Mouse (Mus musculus) ES-E14 (cell line): ENCODE measurements around the gene Fam173a. TPM values are rescaled to one million over a fixed set of nuclear protein-coding genes. Genes with fewer than 3 reads are reported as not detected.
A peak's percentile ranks its signal among the peaks of the same experiment; 100 is the strongest.

ENCODE experiments used
- DNase-seq: peaks from one replicate; pipeline ENCODE4 v3.0.0-alpha.2; 2013; ENCODE audit warnings: low read depth, low spot score
- H3K27ac ChIP-seq: 2 replicates; pipeline ENCODE4 v1.5.1; 2012; ENCODE audit warnings: low read depth, mild to moderate bottlenecking, low read length, moderate library complexity, mixed read lengths; ENCODE audit not compliant: poor library complexity, insufficient read depth, severe bottlenecking
- H3K36me3 ChIP-seq: 2 replicates; pipeline ENCODE4 v1.6.1; 2012; ENCODE audit warnings: mild to moderate bottlenecking, low read length, moderate library complexity, mixed read lengths; ENCODE audit not compliant: control insufficient read depth, poor library complexity, insufficient read depth, severe bottlenecking
- H3K4me1 ChIP-seq, 2 experiments: fragments of 150-350 bp in 1 of 2; sonication (generic) in 1 of 2; 2 replicates each; pipeline ENCODE4 v1.6.1; 2012; ENCODE audit warnings: low read length in 2 of 2, mild to moderate bottlenecking in 1 of 2, mixed read lengths in 1 of 2; ENCODE audit not compliant: control insufficient read depth in 2 of 2, insufficient read depth in 2 of 2, poor library complexity in 1 of 2
- H3K4me3 ChIP-seq, 2 experiments: fragments of 150-350 bp in 1 of 2; sonication (generic) in 1 of 2; 2 replicates each; pipeline ENCODE4 v1.5.1; 2012; ENCODE audit warnings: low read length in 2 of 2, low read depth in 1 of 2, mild to moderate bottlenecking in 1 of 2, mixed read lengths in 1 of 2; ENCODE audit not compliant: insufficient read depth in 1 of 2, poor library complexity in 1 of 2, severe bottlenecking in 1 of 2
- H3K9ac ChIP-seq: 2 replicates; pipeline ENCODE4 v1.6.1; 2012; ENCODE audit warnings: low read depth, mild to moderate bottlenecking, low read length, mixed read lengths; ENCODE audit not compliant: poor library complexity, insufficient read depth, severe bottlenecking
- H3K9me3 ChIP-seq: fragments of 150-350 bp; sonication (generic); 2 replicates; pipeline ENCODE4 v1.6.1; 2012; ENCODE audit warnings: low read depth, mild to moderate bottlenecking, low read length; ENCODE audit not compliant: control insufficient read depth, insufficient read depth
- CHD2 ChIP-seq: IDR thresholded peaks from 2 replicates; pipeline ENCODE4 v1.6.1; 2014; ENCODE audit warnings: mild to moderate bottlenecking, low read depth, low read length, inconsistent platforms
- HCFC1 ChIP-seq: IDR thresholded peaks from 2 replicates; pipeline ENCODE4 v1.6.1; 2012; ENCODE audit warnings: low read length, inconsistent platforms, borderline replicate concordance; ENCODE audit not compliant: insufficient read depth
- MAFK ChIP-seq: IDR thresholded peaks from 2 replicates; pipeline ENCODE4 v1.6.1; 2014; ENCODE audit warnings: mild to moderate bottlenecking, low read depth, low read length, inconsistent platforms; ENCODE audit not compliant: insufficient read depth
- ZC3H11A ChIP-seq: IDR thresholded peaks from 2 replicates; pipeline ENCODE4 v1.6.1; 2012; ENCODE audit warnings: low read depth, mild to moderate bottlenecking, inconsistent platforms, low read length, borderline replicate concordance
- ZNF384 ChIP-seq: IDR thresholded peaks from 2 replicates; pipeline ENCODE4 v1.6.1; 2012; ENCODE audit warnings: low read depth, low read length, inconsistent platforms
- in situ Hi-C, 2 experiments: fragments of 600-800 bp; cut with MboI; formaldehyde crosslinking; loops; one replicate each; pipeline ENCODE4 v1.15.1; 2025; ENCODE audit warnings: low sequenced_read_pairs in 2 of 2, inconsistent platforms in 1 of 2; ENCODE audit not compliant: unreplicated experiment in 2 of 2
- total RNA-seq: library from RNA; depleted of rRNA; stranded (reverse); fragments of 300-350 nt; gene quantifications from 2 replicates; pipeline ENCODE4 v1.2.3, GENCODE M21; 2012

Gene Fam173a
- total RNA-seq, 1 experiment, result 32.8 TPM

DNA sequence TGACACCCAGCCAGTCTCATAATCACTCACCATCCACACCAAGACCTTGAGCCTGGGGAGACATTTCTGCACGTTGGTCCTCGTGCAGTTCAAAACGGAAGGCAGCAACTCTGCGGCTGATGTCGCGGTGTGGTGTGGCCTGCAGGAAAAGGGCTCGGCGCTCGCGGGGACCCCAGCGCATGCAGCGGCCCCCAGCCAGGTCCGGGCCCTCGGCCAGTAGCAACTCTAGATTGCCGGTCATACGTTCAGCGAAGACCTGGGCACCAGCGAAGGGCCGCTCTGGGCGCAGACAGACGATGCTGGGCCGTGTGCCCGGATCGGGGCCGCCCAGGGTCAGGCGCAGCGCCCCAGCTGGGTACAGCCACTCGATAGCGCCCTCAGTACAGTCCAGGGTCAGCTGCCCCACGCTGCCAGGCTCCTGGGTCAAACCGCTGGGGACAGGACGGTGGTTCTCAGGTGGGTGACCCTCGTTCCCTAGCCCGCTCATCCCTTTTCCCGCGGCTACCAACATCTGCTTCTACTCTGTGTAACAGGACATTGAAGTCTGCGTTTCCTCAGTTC lies 3.6 kb upstream of the Fam173a start:
- H3K4me3 ChIP-seq, result peak overlapping the region; percentile 68 to 76
- DNase-seq, result no peak
- in situ Hi-C loops, result no loop called here
- TF ChIP-seq ZC3H11A (no peak), HCFC1 (no peak), CHD2 (no peak), ZNF384 (no peak), MAFK (no peak)
- H3K9ac ChIP-seq, result peak overlapping the region; percentile 60
- peaks cover 3 to 9% of the 10 kb centered on the region in 2 experiments; a peak in 2 of 4 replicates for H3K4me1 ChIP-seq
- H3K27ac ChIP-seq, result no peak overlapping the region
- no peaks in the 10 kb centered on the region for H3K9me3 ChIP-seq
- H3K36me3 ChIP-seq, result peaks cover 4% of the 10 kb centered on the region; the same call in 1 of the 2 replicates

DNA sequence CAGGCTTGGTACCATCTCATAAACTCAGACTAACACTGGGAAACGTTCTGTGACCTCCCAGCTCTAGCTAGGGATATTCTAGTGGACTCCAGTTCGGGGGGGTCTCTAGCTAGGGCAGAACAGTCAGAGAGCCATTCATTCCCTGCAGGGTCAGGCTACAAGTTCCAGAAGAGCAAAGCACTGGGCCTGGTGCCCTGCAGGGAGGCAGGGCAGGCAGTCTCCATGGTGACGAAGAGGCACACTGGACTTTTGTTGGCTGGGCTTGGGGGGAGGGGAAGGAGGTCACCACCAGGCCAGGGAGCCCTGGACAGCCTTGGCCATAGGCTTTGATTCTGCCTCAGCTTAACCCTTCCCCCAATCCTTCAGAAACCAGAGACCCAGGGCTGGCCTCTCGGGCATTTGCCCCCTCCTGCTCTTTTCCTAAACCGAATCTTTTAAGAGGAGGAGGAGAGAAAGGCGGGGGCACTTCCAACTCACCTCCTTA lies 3.0 kb upstream of the Fam173a start, which contains the start of gene AC134908.4:
TSS of gene AC134908.4 (minus strand) at position 51 of the 484 bp plus-strand sequence.
- in situ Hi-C loops, result no loop called here
- Histone ChIP-seq H3K9me3 (no peaks in the 10 kb centered on the region), H3K4me1 (peaks cover 3 to 10% of the 10 kb centered on the region in 2 experiments; a peak in 2 of 4 replicates), H3K4me3 (peak within 1 kb of the TSS; percentile 68 to 76), H3K9ac (peak within 1 kb of the TSS; percentile 60), H3K27ac (no peak within 1 kb of the TSS), H3K36me3 (peaks cover 4% of the 10 kb centered on the region; the same call in 1 of the 2 replicates)
- DNase-seq, result no peak
- TF ChIP-seq CHD2 (no peak), HCFC1 (no peak), MAFK (no peak), ZNF384 (no peak), ZC3H11A (no peak)

DNA sequence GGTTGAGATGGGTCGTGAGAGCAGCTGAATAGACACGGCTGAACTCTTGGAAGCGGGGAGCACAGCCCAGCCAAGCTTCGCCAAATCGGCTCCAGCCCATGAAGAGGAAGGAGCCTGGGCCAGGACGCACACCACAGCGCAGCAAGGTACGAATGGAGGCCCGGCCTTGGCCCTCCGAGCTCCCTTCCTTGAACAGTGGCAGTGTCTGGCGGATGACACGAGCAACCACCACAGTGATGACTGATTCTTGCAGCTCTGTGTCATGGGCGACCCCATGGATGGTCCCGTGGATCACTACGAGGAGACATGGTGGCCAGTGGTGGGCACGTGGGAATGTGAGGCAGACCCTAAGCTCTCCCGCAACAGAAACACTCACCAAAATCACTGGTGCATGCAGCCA lies 2.3 kb upstream of the Fam173a start:
- no peak for DNase-seq
- TF ChIP-seq CHD2 (no peak), ZNF384 (no peak), ZC3H11A (no peak), HCFC1 (no peak), MAFK (no peak)
- no peak overlapping the region for H3K9ac ChIP-seq
- peaks cover 3 to 10% of the 10 kb centered on the region in 2 experiments; a peak in 2 of 4 replicates for H3K4me1 ChIP-seq
- in situ Hi-C loops, result no loop called here
- no peak overlapping the region for H3K27ac ChIP-seq
- H3K36me3 ChIP-seq, result peaks cover 4% of the 10 kb centered on the region; the same call in 1 of the 2 replicates
- H3K9me3 ChIP-seq, result no peaks in the 10 kb centered on the region
- no peak overlapping the region for H3K4me3 ChIP-seq

DNA sequence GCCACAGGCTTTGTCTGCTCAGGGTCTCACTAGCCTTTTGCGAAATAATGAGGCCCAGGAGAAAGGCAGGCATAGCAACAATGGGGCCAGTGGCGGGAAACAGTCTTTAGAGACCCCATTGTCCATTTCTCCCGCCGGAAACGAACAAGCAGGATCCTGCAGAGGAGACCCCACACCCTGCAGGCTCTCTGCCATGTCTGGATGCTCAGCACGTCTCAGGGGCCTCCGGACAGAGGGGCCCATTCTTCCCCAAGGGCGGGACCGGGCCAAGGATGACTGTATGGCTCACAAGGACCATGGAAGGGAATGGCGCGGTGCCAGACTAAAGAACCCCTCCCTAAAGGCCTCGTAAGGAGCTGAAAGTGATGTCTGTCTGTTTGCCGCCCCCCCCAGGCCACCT lies 1.5 kb upstream of the Fam173a start:
- no peak for TF ChIP-seq MAFK
- TF ChIP-seq HCFC1, result no peak
- no peak for TF ChIP-seq ZNF384
- TF ChIP-seq CHD2, result no peak
- no peak for TF ChIP-seq ZC3H11A
- Histone ChIP-seq H3K4me3 (no peak overlapping the region), H3K36me3 (peaks cover 4% of the 10 kb centered on the region; the same call in 1 of the 2 replicates), H3K4me1 (peaks cover 3 to 10% of the 10 kb centered on the region in 2 experiments; a peak in 2 of 4 replicates), H3K9me3 (no peaks in the 10 kb centered on the region), H3K9ac (no peak overlapping the region), H3K27ac (no peak overlapping the region)
- in situ Hi-C loops, result no loop called here
- DNase-seq, result no peak
